In genomic region chr2:45904090-45904489, GRCm38 (mm10) we compare ENCODE assay signal across 19 mouse cellular contexts.
"Had no signal": no experiment of that assay in that cellular context is flagged by ENCODE, and none has a peak within 500 bp of the region (broad histone marks: within the 10 kb centered on the region; RNA-seq: fewer than 3 reads in every experiment).

No protein-coding gene starts in this region.

- H3K27me3 ChIP-seq: intestine, embryonic 15.5 days; liver, embryonic 13.5 days; midbrain, embryonic 12.5 days; midbrain, embryonic 15.5 days; neural tube, embryonic 12.5 days; neural tube, embryonic 15.5 days had no signal

- DNase-seq: kidney, adult 11 months; kidney, adult 9 months; kidney, postnatal 36 days; layer of hippocampus, postnatal 36 days; liver, embryonic 13.5 days; right cerebral cortex, adult 18-20 months; right cerebral cortex, postnatal 14 days; right cerebral cortex, postnatal 4 days; thymus, adult 2 months; thymus, postnatal 14 days; thymus, postnatal 4 days had no signal

- ATAC-seq: intestine, embryonic 15.5 days; midbrain, embryonic 15.5 days had no signal

- H3K4me2 ChIP-seq: intestine, embryonic 15.5 days; liver, embryonic 13.5 days; midbrain, embryonic 12.5 days; midbrain, embryonic 15.5 days; neural tube, embryonic 12.5 days; neural tube, embryonic 15.5 days had no signal

- H3K9ac ChIP-seq: intestine, embryonic 15.5 days; liver, embryonic 13.5 days; midbrain, embryonic 12.5 days; midbrain, embryonic 15.5 days; neural tube, embryonic 12.5 days; neural tube, embryonic 15.5 days had no signal

- H3K4me1 ChIP-seq: intestine, embryonic 15.5 days; liver, embryonic 13.5 days; midbrain, embryonic 12.5 days; midbrain, embryonic 15.5 days; neural tube, embryonic 12.5 days; neural tube, embryonic 15.5 days had no signal

- H3K36me3 ChIP-seq: intestine, embryonic 15.5 days; liver, embryonic 13.5 days; midbrain, embryonic 12.5 days; midbrain, embryonic 15.5 days; neural tube, embryonic 12.5 days; neural tube, embryonic 15.5 days had no signal

- H3K27ac ChIP-seq: intestine, embryonic 15.5 days; left cerebral cortex, adult 2 months; liver, embryonic 13.5 days; macrophage; midbrain, embryonic 12.5 days; midbrain, embryonic 15.5 days; neural tube, embryonic 12.5 days; neural tube, embryonic 15.5 days; stomach, postnatal 0 days had no signal

- H3K9me3 ChIP-seq: intestine, embryonic 15.5 days; liver, embryonic 13.5 days; midbrain, embryonic 12.5 days; midbrain, embryonic 15.5 days; neural tube, embryonic 12.5 days; neural tube, embryonic 15.5 days had no signal

- H3K4me3 ChIP-seq: intestine, embryonic 15.5 days; left cerebral cortex, adult 2 months; liver, embryonic 13.5 days; midbrain, embryonic 12.5 days; midbrain, embryonic 15.5 days; neural tube, embryonic 12.5 days; neural tube, embryonic 15.5 days had no signal
